Mouse (Mus musculus): ENCODE measurements around the gene Gm10959. TPM values are rescaled to one million over a fixed set of nuclear protein-coding genes. Genes with fewer than 3 reads are reported as not detected.
A peak's percentile ranks its signal among the peaks of the same experiment; 100 is the strongest.

Gene Gm10959
- polyA plus RNA-seq, 1 experiment from 2014 or later = not detected

GRCm38 (mm10) chr3:122907841-122908240, 11.3 kb downstream of the Gm10959 start:
- Histone ChIP-seq H3K9me3 (ENCODE audit: control insufficient read depth, low read length) (no peaks in the 10 kb centered on the region), H3K27me3 (ENCODE audit: control insufficient read depth, insufficient read depth, low read length) (no peaks in the 10 kb centered on the region), H3K9ac (ENCODE audit: low read length) (no peak overlapping the region), H3K4me2 (ENCODE audit: low read depth, severe bottlenecking) (no peak overlapping the region), H3K36me3 (ENCODE audit: control insufficient read depth, insufficient read depth, low read length) (no peaks in the 10 kb centered on the region), H3K4me3 (ENCODE audit: low read depth, low read length) (no peak overlapping the region), H3K27ac (replicated peaks; ENCODE audit: low read depth, low read length) (no peak overlapping the region), H3K4me1 (ENCODE audit: control insufficient read depth, insufficient read depth, low read length) (no peaks in the 10 kb centered on the region)
- 88% methylated on average over 2 of the region's 2 CpGs for WGBS
- ATAC-seq (ENCODE audit: insufficient number of reproducible peaks, low FRiP score, low TSS enrichment, low read depth) = no peak
- no peak for DNase-seq (ENCODE audit: low spot score)

- no peaks in the 10 kb centered on the region for H3K9me3 ChIP-seq (ENCODE audit: control insufficient read depth, low read length)
- H3K4me1 ChIP-seq (ENCODE audit: control insufficient read depth, insufficient read depth, low read length) = no peaks in the 10 kb centered on the region
- no peaks in the 10 kb centered on the region for H3K36me3 ChIP-seq (ENCODE audit: control insufficient read depth, insufficient read depth, low read length)
- no peaks in the 10 kb centered on the region for H3K27me3 ChIP-seq (ENCODE audit: control insufficient read depth, insufficient read depth, low read length)
- no peak overlapping the region for H3K4me3 ChIP-seq (ENCODE audit: low read depth, low read length)
- no peak overlapping the region for H3K9ac ChIP-seq (ENCODE audit: low read length)
- 46% methylated on average over 12 of the region's 12 CpGs for WGBS
- no peak overlapping the region for H3K27ac ChIP-seq (replicated peaks; ENCODE audit: low read depth, low read length)
- ATAC-seq (ENCODE audit: insufficient number of reproducible peaks, low FRiP score, low TSS enrichment, low read depth) = no peak
- DNase-seq (ENCODE audit: low spot score) = peak; percentile 74
- no peak overlapping the region for H3K4me2 ChIP-seq (ENCODE audit: low read depth, severe bottlenecking)
These were observed 15.3 kb downstream of the Gm10959 start for GRCm38 (mm10) chr3:122903746-122904433.

GRCm38 (mm10) chr3:122898254-122898653, 20.9 kb downstream of the Gm10959 start:
- no peak overlapping the region for H3K27ac ChIP-seq (replicated peaks; ENCODE audit: low read depth, low read length)
- no peaks in the 10 kb centered on the region for H3K4me1 ChIP-seq (ENCODE audit: control insufficient read depth, insufficient read depth, low read length)
- H3K9me3 ChIP-seq (ENCODE audit: control insufficient read depth, low read length) = no peaks in the 10 kb centered on the region
- 63% methylated on average over 6 of the region's 6 CpGs for WGBS
- ATAC-seq (ENCODE audit: insufficient number of reproducible peaks, low FRiP score, low TSS enrichment, low read depth) = no peak
- H3K4me3 ChIP-seq (ENCODE audit: low read depth, low read length) = no peak overlapping the region
- no peak for DNase-seq (ENCODE audit: low spot score)
- no peaks in the 10 kb centered on the region for H3K36me3 ChIP-seq (ENCODE audit: control insufficient read depth, insufficient read depth, low read length)
- no peak overlapping the region for H3K4me2 ChIP-seq (ENCODE audit: low read depth, severe bottlenecking)
- H3K27me3 ChIP-seq (ENCODE audit: control insufficient read depth, insufficient read depth, low read length) = no peaks in the 10 kb centered on the region
- no peak overlapping the region for H3K9ac ChIP-seq (ENCODE audit: low read length)

- no peak for DNase-seq (ENCODE audit: low spot score)
- H3K4me1 ChIP-seq (ENCODE audit: control insufficient read depth, insufficient read depth, low read length) = no peaks in the 10 kb centered on the region
- no peak overlapping the region for H3K4me2 ChIP-seq (ENCODE audit: low read depth, severe bottlenecking)
- no peak overlapping the region for H3K9ac ChIP-seq (ENCODE audit: low read length)
- no peak for ATAC-seq (ENCODE audit: insufficient number of reproducible peaks, low FRiP score, low TSS enrichment, low read depth)
- no peaks in the 10 kb centered on the region for H3K36me3 ChIP-seq (ENCODE audit: control insufficient read depth, insufficient read depth, low read length)
- H3K27ac ChIP-seq (replicated peaks; ENCODE audit: low read depth, low read length) = no peak overlapping the region
- 91% methylated on average over 11 of the region's 11 CpGs for WGBS
- no peaks in the 10 kb centered on the region for H3K9me3 ChIP-seq (ENCODE audit: control insufficient read depth, low read length)
- no peaks in the 10 kb centered on the region for H3K27me3 ChIP-seq (ENCODE audit: control insufficient read depth, insufficient read depth, low read length)
- no peak overlapping the region for H3K4me3 ChIP-seq (ENCODE audit: low read depth, low read length)
These were observed 23.9 kb downstream of the Gm10959 start for GRCm38 (mm10) chr3:122895189-122895731.

- no peak for DNase-seq (ENCODE audit: low spot score)
- WGBS = 95% methylated on average over 3 of the region's 3 CpGs
These were observed 24.4 kb downstream of the Gm10959 start, which contains the start of gene Fabp2 for GRCm38 (mm10) chr3:122894772-122895171. Gene Fabp2 (plus strand): TSS chr3:122895072.

GRCm38 (mm10) chr3:122888371-122888819, 30.8 kb downstream of the Gm10959 start:
- no peaks in the 10 kb centered on the region for H3K36me3 ChIP-seq (ENCODE audit: control insufficient read depth, insufficient read depth, low read length)
- H3K4me1 ChIP-seq (ENCODE audit: control insufficient read depth, insufficient read depth, low read length) = no peaks in the 10 kb centered on the region
- WGBS = 89% methylated on average over 5 of the region's 5 CpGs
- H3K27ac ChIP-seq (replicated peaks; ENCODE audit: low read depth, low read length) = no peak overlapping the region
- H3K27me3 ChIP-seq (ENCODE audit: control insufficient read depth, insufficient read depth, low read length) = no peaks in the 10 kb centered on the region
- H3K4me2 ChIP-seq (ENCODE audit: low read depth, severe bottlenecking) = no peak overlapping the region
- H3K4me3 ChIP-seq (ENCODE audit: low read depth, low read length) = no peak overlapping the region
- H3K9ac ChIP-seq (ENCODE audit: low read length) = no peak overlapping the region
- no peaks in the 10 kb centered on the region for H3K9me3 ChIP-seq (ENCODE audit: control insufficient read depth, low read length)
- no peak for ATAC-seq (ENCODE audit: insufficient number of reproducible peaks, low FRiP score, low TSS enrichment, low read depth)
- no peak for DNase-seq (ENCODE audit: low spot score)

More at GRCm38 (mm10) chr3:122894772-122895171, 24.4 kb downstream of the Gm10959 start, which contains the start of gene Fabp2:
- no peaks in the 10 kb centered on the region for H3K27me3 ChIP-seq (ENCODE audit: control insufficient read depth, insufficient read depth, low read length)
- ATAC-seq (ENCODE audit: insufficient number of reproducible peaks, low FRiP score, low TSS enrichment, low read depth) = no peak
- no peak within 1 kb of the TSS for H3K4me2 ChIP-seq (ENCODE audit: low read depth, severe bottlenecking)
- H3K9me3 ChIP-seq (ENCODE audit: control insufficient read depth, low read length) = no peaks in the 10 kb centered on the region
- no peak within 1 kb of the TSS for H3K27ac ChIP-seq (replicated peaks; ENCODE audit: low read depth, low read length)
- H3K36me3 ChIP-seq (ENCODE audit: control insufficient read depth, insufficient read depth, low read length) = no peaks in the 10 kb centered on the region
- H3K9ac ChIP-seq (ENCODE audit: low read length) = no peak within 1 kb of the TSS
- no peak within 1 kb of the TSS for H3K4me3 ChIP-seq (ENCODE audit: low read depth, low read length)
- no peaks in the 10 kb centered on the region for H3K4me1 ChIP-seq (ENCODE audit: control insufficient read depth, insufficient read depth, low read length)

- Histone ChIP-seq H3K9ac (ENCODE audit: low read length) (no peak overlapping the region), H3K4me2 (ENCODE audit: low read depth, severe bottlenecking) (no peak overlapping the region), H3K4me3 (ENCODE audit: low read depth, low read length) (no peak overlapping the region), H3K4me1 (ENCODE audit: control insufficient read depth, insufficient read depth, low read length) (no peaks in the 10 kb centered on the region), H3K27me3 (ENCODE audit: control insufficient read depth, insufficient read depth, low read length) (no peaks in the 10 kb centered on the region), H3K27ac (replicated peaks; ENCODE audit: low read depth, low read length) (no peak overlapping the region), H3K36me3 (ENCODE audit: control insufficient read depth, insufficient read depth, low read length) (no peaks in the 10 kb centered on the region), H3K9me3 (ENCODE audit: control insufficient read depth, low read length) (no peaks in the 10 kb centered on the region)
- no peak for ATAC-seq (ENCODE audit: insufficient number of reproducible peaks, low FRiP score, low TSS enrichment, low read depth)
- WGBS = 77% methylated on average over 4 of the region's 4 CpGs
- no peak for DNase-seq (ENCODE audit: low spot score)
These were observed 31.5 kb downstream of the Gm10959 start for GRCm38 (mm10) chr3:122887505-122888301.

GRCm38 (mm10) chr3:122878705-122879315, 40.4 kb downstream of the Gm10959 start:
- Histone ChIP-seq H3K4me2 (ENCODE audit: low read depth, severe bottlenecking) (no peak overlapping the region), H3K4me3 (ENCODE audit: low read depth, low read length) (no peak overlapping the region), H3K4me1 (ENCODE audit: control insufficient read depth, insufficient read depth, low read length) (no peaks in the 10 kb centered on the region), H3K9me3 (ENCODE audit: control insufficient read depth, low read length) (no peaks in the 10 kb centered on the region), H3K27ac (replicated peaks; ENCODE audit: low read depth, low read length) (no peak overlapping the region), H3K27me3 (ENCODE audit: control insufficient read depth, insufficient read depth, low read length) (no peaks in the 10 kb centered on the region), H3K9ac (ENCODE audit: low read length) (no peak overlapping the region), H3K36me3 (ENCODE audit: control insufficient read depth, insufficient read depth, low read length) (no peaks in the 10 kb centered on the region)
- WGBS = 85% methylated on average over 8 of the region's 8 CpGs
- DNase-seq (ENCODE audit: low spot score) = no peak
- no peak for ATAC-seq (ENCODE audit: insufficient number of reproducible peaks, low FRiP score, low TSS enrichment, low read depth)

Data from limb, embryonic 11.5 days (tissue).